Mouse (Mus musculus): ENCODE measurements around the gene Cldn9. TPM values are rescaled to one million over a fixed set of nuclear protein-coding genes. Genes with fewer than 3 reads are reported as not detected.
A peak's percentile ranks its signal among the peaks of the same experiment; 100 is the strongest.

Gene Cldn9
- polyA plus RNA-seq, 1 experiment from 2014 or later, result 0.23 TPM

- Histone ChIP-seq H3K4me3 (ENCODE audit: low read depth, low read length) (peak within 1 kb of the TSS; percentile 80), H3K27ac (ENCODE audit: low read depth, low read length) (peak within 1 kb of the TSS; percentile 60), H3K36me3 (ENCODE audit: control insufficient read depth, insufficient read depth) (peaks cover 16% of the 10 kb centered on the region; the same call in 1 of the 2 replicates), H3K9me3 (ENCODE audit: control insufficient read depth) (no peaks in the 10 kb centered on the region), H3K4me2 (replicated peaks; ENCODE audit: low read depth) (peak within 1 kb of the TSS; percentile 97), H3K27me3 (replicated peaks; ENCODE audit: control insufficient read depth, insufficient read depth, low read length) (no peaks in the 10 kb centered on the region), H3K9ac (ENCODE audit: low read depth, low read length) (peak within 1 kb of the TSS; percentile 50), H3K4me1 (replicated peaks; ENCODE audit: control insufficient read depth, insufficient read depth, low read length) (peaks cover 28% of the 10 kb centered on the region)
- WGBS, result under 1% methylated on average over 45 of the region's 45 CpGs
- TF ChIP-seq CTCF (IDR thresholded peaks at IDR 0.05; ENCODE audit: low read depth), result peak; percentile 8; the same call in 1 of the 2 replicates
- ATAC-seq, result peak; percentile 94
Measured at GRCm38 (mm10) chr17:23673424-23674073, 10.3 kb downstream of the Cldn9 start, which contains the start of the genes Hcfc1r1 and Thoc6. Hcfc1r1 (plus strand) TSS chr17:23673596. Thoc6 (minus strand) TSS chr17:23673882.

GRCm38 (mm10) chr17:23672761-23673160, 11.1 kb downstream of the Cldn9 start:
- Histone ChIP-seq H3K9ac (ENCODE audit: low read depth, low read length) (no peak overlapping the region), H3K4me1 (replicated peaks; ENCODE audit: control insufficient read depth, insufficient read depth, low read length) (peaks cover 28% of the 10 kb centered on the region), H3K4me2 (replicated peaks; ENCODE audit: low read depth) (peak overlapping the region; percentile 97), H3K36me3 (ENCODE audit: control insufficient read depth, insufficient read depth) (peaks cover 24% of the 10 kb centered on the region), H3K27ac (ENCODE audit: low read depth, low read length) (no peak overlapping the region), H3K27me3 (replicated peaks; ENCODE audit: control insufficient read depth, insufficient read depth, low read length) (no peaks in the 10 kb centered on the region), H3K4me3 (ENCODE audit: low read depth, low read length) (peak overlapping the region; percentile 80), H3K9me3 (ENCODE audit: control insufficient read depth) (no peaks in the 10 kb centered on the region)
- no peak for ATAC-seq
- WGBS, result 44% methylated on average over 3 of the region's 3 CpGs
- TF ChIP-seq CTCF (IDR thresholded peaks at IDR 0.05; ENCODE audit: low read depth), result no peak

- WGBS, result 88% methylated on average over 3 of the region's 3 CpGs
- Histone ChIP-seq H3K9me3 (ENCODE audit: control insufficient read depth) (no peaks in the 10 kb centered on the region), H3K27ac (ENCODE audit: low read depth, low read length) (no peak overlapping the region), H3K36me3 (ENCODE audit: control insufficient read depth, insufficient read depth) (peaks cover 36% of the 10 kb centered on the region), H3K9ac (ENCODE audit: low read depth, low read length) (no peak overlapping the region), H3K4me1 (replicated peaks; ENCODE audit: control insufficient read depth, insufficient read depth, low read length) (peaks cover 20% of the 10 kb centered on the region), H3K27me3 (replicated peaks; ENCODE audit: control insufficient read depth, insufficient read depth, low read length) (no peaks in the 10 kb centered on the region), H3K4me2 (replicated peaks; ENCODE audit: low read depth) (no peak overlapping the region), H3K4me3 (ENCODE audit: low read depth, low read length) (no peak overlapping the region)
- TF ChIP-seq CTCF (IDR thresholded peaks at IDR 0.05; ENCODE audit: low read depth), result no peak
- no peak for ATAC-seq
Measured at GRCm38 (mm10) chr17:23671519-23671918, 12.3 kb downstream of the Cldn9 start.

- H3K9ac ChIP-seq (ENCODE audit: low read depth, low read length), result no peak overlapping the region
- WGBS, result 92% methylated on average over 7 of the region's 7 CpGs
- no peak for ATAC-seq
- H3K4me1 ChIP-seq (replicated peaks; ENCODE audit: control insufficient read depth, insufficient read depth, low read length), result peaks cover 12% of the 10 kb centered on the region
- no peaks in the 10 kb centered on the region for H3K27me3 ChIP-seq (replicated peaks; ENCODE audit: control insufficient read depth, insufficient read depth, low read length)
- H3K4me2 ChIP-seq (replicated peaks; ENCODE audit: low read depth), result no peak overlapping the region
- H3K36me3 ChIP-seq (ENCODE audit: control insufficient read depth, insufficient read depth), result peaks cover 44% of the 10 kb centered on the region
- no peak overlapping the region for H3K27ac ChIP-seq (ENCODE audit: low read depth, low read length)
- H3K9me3 ChIP-seq (ENCODE audit: control insufficient read depth), result no peaks in the 10 kb centered on the region
- TF ChIP-seq CTCF (IDR thresholded peaks at IDR 0.05; ENCODE audit: low read depth), result no peak
- H3K4me3 ChIP-seq (ENCODE audit: low read depth, low read length), result no peak overlapping the region
Measured at GRCm38 (mm10) chr17:23670516-23671074, 13.2 kb downstream of the Cldn9 start.

GRCm38 (mm10) chr17:23665511-23665910, 18.3 kb downstream of the Cldn9 start:
- Histone ChIP-seq H3K4me1 (replicated peaks; ENCODE audit: control insufficient read depth, insufficient read depth, low read length) (no peaks in the 10 kb centered on the region), H3K4me3 (ENCODE audit: low read depth, low read length) (no peak overlapping the region), H3K36me3 (ENCODE audit: control insufficient read depth, insufficient read depth) (peaks cover 48% of the 10 kb centered on the region), H3K9me3 (ENCODE audit: control insufficient read depth) (no peaks in the 10 kb centered on the region), H3K27me3 (replicated peaks; ENCODE audit: control insufficient read depth, insufficient read depth, low read length) (no peaks in the 10 kb centered on the region; the same call in 1 of the 2 replicates), H3K4me2 (replicated peaks; ENCODE audit: low read depth) (no peak overlapping the region), H3K9ac (ENCODE audit: low read depth, low read length) (no peak overlapping the region), H3K27ac (ENCODE audit: low read depth, low read length) (no peak overlapping the region)
- TF ChIP-seq CTCF (IDR thresholded peaks at IDR 0.05; ENCODE audit: low read depth), result no peak
- no peak for ATAC-seq
- 82% methylated on average over 14 of the region's 14 CpGs for WGBS

- no peaks in the 10 kb centered on the region for H3K9me3 ChIP-seq (ENCODE audit: control insufficient read depth)
- ATAC-seq, result peak; percentile 42; the same call in 1 of the 2 replicates
- TF ChIP-seq CTCF (IDR thresholded peaks at IDR 0.05; ENCODE audit: low read depth), result peak; percentile 86
Measured at GRCm38 (mm10) chr17:23664556-23665021, 19.2 kb downstream of the Cldn9 start.

More at GRCm38 (mm10) chr17:23664556-23665021, 19.2 kb downstream of the Cldn9 start:
- H3K4me1 ChIP-seq (replicated peaks; ENCODE audit: control insufficient read depth, insufficient read depth, low read length), result no peaks in the 10 kb centered on the region
- H3K36me3 ChIP-seq (ENCODE audit: control insufficient read depth, insufficient read depth), result peaks cover 42% of the 10 kb centered on the region
- no peak overlapping the region for H3K4me3 ChIP-seq (ENCODE audit: low read depth, low read length)
- 5% methylated on average over 5 of the region's 5 CpGs for WGBS
- no peak overlapping the region for H3K4me2 ChIP-seq (replicated peaks; ENCODE audit: low read depth)
- H3K9ac ChIP-seq (ENCODE audit: low read depth, low read length), result no peak overlapping the region
- H3K27ac ChIP-seq (ENCODE audit: low read depth, low read length), result no peak overlapping the region
- peaks cover 3% of the 10 kb centered on the region; the same call in 1 of the 2 replicates for H3K27me3 ChIP-seq (replicated peaks; ENCODE audit: control insufficient read depth, insufficient read depth, low read length)
